Mouse (Mus musculus): ENCODE results near the gene Ccna1. TPM values are rescaled to one million over a fixed set of nuclear protein-coding genes. Genes with fewer than 3 reads are reported as not detected.

The Ccna1 gene
- polyA plus RNA-seq (2016; fragmentation: Nextera tagmentation; extraction: Ambion mirVana) = 2.1 and 2.9 TPM in 2 replicates

GRCm38 (mm10) chr3:55055038-55055746 is at the start of gene Ccna1:
Gene Ccna1 (minus strand): TSS chr3:55055501.
- Histone ChIP-seq H3K4me3 (peak within 1 kb of the TSS; percentile 76), H3K27ac (peak within 1 kb of the TSS; percentile 82), H3K4me1 (replicated peaks) (peaks cover 19% of the 10 kb centered on the region), H3K27me3 (ENCODE audit: insufficient read depth, poor library complexity, severe bottlenecking) (peaks cover 62% of the 10 kb centered on the region), H3K36me3 (no peaks in the 10 kb centered on the region), H3K9me3 (no peaks in the 10 kb centered on the region)
- under 1% methylated on average over 71 of the region's 73 CpGs for WGBS
- DNase-seq (ENCODE audit: low spot score) = peak; percentile 83

- no peaks in the 10 kb centered on the region for H3K36me3 ChIP-seq
- no peak overlapping the region for H3K27ac ChIP-seq
- no peak overlapping the region for H3K4me3 ChIP-seq
- no peaks in the 10 kb centered on the region for H3K27me3 ChIP-seq (ENCODE audit: insufficient read depth, poor library complexity, severe bottlenecking)
- DNase-seq (ENCODE audit: low spot score) = no peak
- H3K4me1 ChIP-seq (replicated peaks) = peaks cover 27% of the 10 kb centered on the region
- H3K9me3 ChIP-seq = no peaks in the 10 kb centered on the region
These were observed 45.8 kb upstream of the Ccna1 start for GRCm38 (mm10) chr3:55101092-55101491.

GRCm38 (mm10) chr3:55098990-55099389 is 43.7 kb upstream of the Ccna1 start:
- H3K36me3 ChIP-seq = no peaks in the 10 kb centered on the region
- H3K27ac ChIP-seq = peak overlapping the region; percentile 51; the same call in 1 of the 2 replicates
- H3K27me3 ChIP-seq (ENCODE audit: insufficient read depth, poor library complexity, severe bottlenecking) = no peaks in the 10 kb centered on the region
- H3K9me3 ChIP-seq = no peaks in the 10 kb centered on the region
- WGBS = 83% methylated on average over 11 of the region's 11 CpGs
- no peak overlapping the region for H3K4me3 ChIP-seq
- DNase-seq (ENCODE audit: low spot score) = no peak
- H3K4me1 ChIP-seq (replicated peaks) = peaks cover 32% of the 10 kb centered on the region

- Histone ChIP-seq H3K4me3 (no peak overlapping the region), H3K27me3 (ENCODE audit: insufficient read depth, poor library complexity, severe bottlenecking) (no peaks in the 10 kb centered on the region), H3K4me1 (replicated peaks) (peaks cover 32% of the 10 kb centered on the region), H3K36me3 (no peaks in the 10 kb centered on the region), H3K9me3 (no peaks in the 10 kb centered on the region), H3K27ac (0 out of 2 replicates have a peak overlapping the region, but pooled peaks have one; percentile 45)
- DNase-seq (ENCODE audit: low spot score) = peak; percentile 35
- 26% methylated on average over 2 of the region's 2 CpGs for WGBS
These were observed 42.7 kb upstream of the Ccna1 start for GRCm38 (mm10) chr3:55098014-55098413.

- Histone ChIP-seq H3K9me3 (no peaks in the 10 kb centered on the region), H3K27me3 (ENCODE audit: insufficient read depth, poor library complexity, severe bottlenecking) (no peaks in the 10 kb centered on the region), H3K36me3 (no peaks in the 10 kb centered on the region), H3K4me1 (replicated peaks) (peaks cover 32% of the 10 kb centered on the region), H3K27ac (peak overlapping the region; percentile 83), H3K4me3 (no peak overlapping the region)
- no peak for DNase-seq (ENCODE audit: low spot score)
- WGBS = 78% methylated on average over 2 of the region's 2 CpGs
These were observed 41.9 kb upstream of the Ccna1 start for GRCm38 (mm10) chr3:55097186-55097585.

GRCm38 (mm10) chr3:55096655-55097005 is 41.3 kb upstream of the Ccna1 start:
- DNase-seq (ENCODE audit: low spot score) = no peak
- H3K9me3 ChIP-seq = no peaks in the 10 kb centered on the region
- H3K4me1 ChIP-seq (replicated peaks) = peaks cover 32% of the 10 kb centered on the region
- 75% methylated on average over 2 of the region's 2 CpGs for WGBS
- H3K4me3 ChIP-seq = no peak overlapping the region
- H3K36me3 ChIP-seq = no peaks in the 10 kb centered on the region
- no peaks in the 10 kb centered on the region for H3K27me3 ChIP-seq (ENCODE audit: insufficient read depth, poor library complexity, severe bottlenecking)
- H3K27ac ChIP-seq = peak overlapping the region; percentile 83

GRCm38 (mm10) chr3:55095968-55096654 is 40.8 kb upstream of the Ccna1 start:
- peak overlapping the region; percentile 83 for H3K27ac ChIP-seq
- no peaks in the 10 kb centered on the region for H3K27me3 ChIP-seq (ENCODE audit: insufficient read depth, poor library complexity, severe bottlenecking)
- DNase-seq (ENCODE audit: low spot score) = peak; percentile 70
- H3K4me3 ChIP-seq = peak overlapping the region; percentile 4; the same call in 1 of the 2 replicates
- no peaks in the 10 kb centered on the region for H3K9me3 ChIP-seq
- 25% methylated on average over 8 of the region's 8 CpGs for WGBS
- H3K4me1 ChIP-seq (replicated peaks) = peaks cover 32% of the 10 kb centered on the region
- H3K36me3 ChIP-seq = no peaks in the 10 kb centered on the region

- Histone ChIP-seq H3K9me3 (no peaks in the 10 kb centered on the region), H3K27me3 (ENCODE audit: insufficient read depth, poor library complexity, severe bottlenecking) (no peaks in the 10 kb centered on the region), H3K4me3 (no peak overlapping the region), H3K4me1 (replicated peaks) (peaks cover 26% of the 10 kb centered on the region), H3K27ac (no peak overlapping the region), H3K36me3 (no peaks in the 10 kb centered on the region)
- no peak for DNase-seq (ENCODE audit: low spot score)
- 91% methylated on average over 1 of the region's 1 CpGs for WGBS
These were observed 37.9 kb upstream of the Ccna1 start for GRCm38 (mm10) chr3:55093161-55093560.

- no peaks in the 10 kb centered on the region for H3K9me3 ChIP-seq
- no peak overlapping the region for H3K4me3 ChIP-seq
- no peak overlapping the region for H3K27ac ChIP-seq
- H3K36me3 ChIP-seq = no peaks in the 10 kb centered on the region
- no peak for DNase-seq (ENCODE audit: low spot score)
- 87% methylated on average over 4 of the region's 4 CpGs for WGBS
- no peaks in the 10 kb centered on the region for H3K4me1 ChIP-seq (replicated peaks)
- no peaks in the 10 kb centered on the region for H3K27me3 ChIP-seq (ENCODE audit: insufficient read depth, poor library complexity, severe bottlenecking)
These were observed 34.0 kb upstream of the Ccna1 start for GRCm38 (mm10) chr3:55089291-55089690.

GRCm38 (mm10) chr3:55088843-55089242 is 33.5 kb upstream of the Ccna1 start:
- 83% methylated on average over 3 of the region's 3 CpGs for WGBS
- no peak for DNase-seq (ENCODE audit: low spot score)

GRCm38 (mm10) chr3:55088359-55088758 is 33.1 kb upstream of the Ccna1 start:
- H3K27ac ChIP-seq = no peak overlapping the region
- H3K4me3 ChIP-seq = no peak overlapping the region
- no peaks in the 10 kb centered on the region for H3K9me3 ChIP-seq
- 75% methylated on average over 4 of the region's 4 CpGs for WGBS
- no peaks in the 10 kb centered on the region for H3K36me3 ChIP-seq
- H3K27me3 ChIP-seq (ENCODE audit: insufficient read depth, poor library complexity, severe bottlenecking) = no peaks in the 10 kb centered on the region
- no peaks in the 10 kb centered on the region for H3K4me1 ChIP-seq (replicated peaks)
- DNase-seq (ENCODE audit: low spot score) = no peak

More at GRCm38 (mm10) chr3:55088843-55089242, 33.5 kb upstream of the Ccna1 start:
- Histone ChIP-seq H3K4me3 (no peak overlapping the region), H3K27me3 (ENCODE audit: insufficient read depth, poor library complexity, severe bottlenecking) (no peaks in the 10 kb centered on the region), H3K36me3 (no peaks in the 10 kb centered on the region), H3K4me1 (replicated peaks) (no peaks in the 10 kb centered on the region), H3K27ac (no peak overlapping the region), H3K9me3 (no peaks in the 10 kb centered on the region)

- no peak overlapping the region for H3K4me3 ChIP-seq
- no peak overlapping the region for H3K27ac ChIP-seq
- no peaks in the 10 kb centered on the region for H3K4me1 ChIP-seq (replicated peaks)
- H3K27me3 ChIP-seq (ENCODE audit: insufficient read depth, poor library complexity, severe bottlenecking) = no peaks in the 10 kb centered on the region
- no peak for DNase-seq (ENCODE audit: low spot score)
- WGBS = 72% methylated on average over 4 of the region's 4 CpGs
- no peaks in the 10 kb centered on the region for H3K9me3 ChIP-seq
- H3K36me3 ChIP-seq = no peaks in the 10 kb centered on the region
These were observed 32.1 kb upstream of the Ccna1 start for GRCm38 (mm10) chr3:55087360-55087759.

GRCm38 (mm10) chr3:55086948-55087347 is 31.6 kb upstream of the Ccna1 start:
- 87% methylated on average over 5 of the region's 5 CpGs for WGBS

More at GRCm38 (mm10) chr3:55086948-55087347, 31.6 kb upstream of the Ccna1 start:
- Histone ChIP-seq H3K4me1 (replicated peaks) (no peaks in the 10 kb centered on the region), H3K27ac (no peak overlapping the region), H3K36me3 (no peaks in the 10 kb centered on the region), H3K9me3 (no peaks in the 10 kb centered on the region), H3K27me3 (ENCODE audit: insufficient read depth, poor library complexity, severe bottlenecking) (no peaks in the 10 kb centered on the region), H3K4me3 (no peak overlapping the region)
- DNase-seq (ENCODE audit: low spot score) = no peak
